Mouse (Mus musculus) thymus, adult 2 months (tissue): ENCODE data around the gene Glt1d1.

Source experiments
- CTCF ChIP-seq: fragments of 200-500 bp; IDR thresholded peaks from 2 replicates; pipeline ENCODE4 v1.5.1; 2012; ENCODE audit warnings: mild to moderate bottlenecking, control low read depth, low read length, moderate library complexity, borderline replicate concordance; ENCODE audit not compliant: control insufficient read depth, poor library complexity, insufficient read depth; ENCODE audit errors: extremely low read depth
- POLR2A ChIP-seq: fragments of 200-500 bp; IDR thresholded peaks from 2 replicates; pipeline ENCODE4 v1.6.1; 2012; ENCODE audit warnings: mild to moderate bottlenecking, low read length, control low read depth, moderate library complexity; ENCODE audit not compliant: control insufficient read depth, poor library complexity, insufficient read depth; ENCODE audit errors: extremely low read depth

- no peak for TF ChIP-seq POLR2A
- TF ChIP-seq CTCF: no peak
These were observed 56.6 kb downstream of the Glt1d1 start for GRCm38 (mm10) chr5:127688568-127689170.
